Mouse (Mus musculus) lung, adult 2 months (tissue): ENCODE measurements around the gene Gm17364. TPM values are rescaled to one million over a fixed set of nuclear protein-coding genes. Genes with fewer than 3 reads are reported as not detected.

Source experiments
- DNase-seq: peaks from one replicate; pipeline ENCODE4 v3.0.0; 2022
- H3K4me1 ChIP-seq: fragments of 200-500 bp; 2 replicates; pipeline ENCODE4 v1.6.1; 2011; ENCODE audit warnings: low read length; ENCODE audit not compliant: control insufficient read depth, insufficient read depth
- H3K4me3 ChIP-seq: fragments of 200-500 bp; replicated peaks from 2 replicates; pipeline ENCODE3; 2011; ENCODE audit warnings: low read depth, mild to moderate bottlenecking, control low read depth, low read length; ENCODE audit errors: extremely low read depth
- CTCF ChIP-seq: fragments of 200-500 bp; IDR thresholded peaks from 2 replicates; pipeline ENCODE4 v1.5.1; 2011; ENCODE audit warnings: mild to moderate bottlenecking, low read length, control low read depth; ENCODE audit not compliant: insufficient read depth
- POLR2A ChIP-seq: fragments of 200-500 bp; IDR thresholded peaks from 2 replicates; pipeline ENCODE4 v1.6.1; 2011; ENCODE audit warnings: low read depth, mild to moderate bottlenecking, control low read depth, low read length, borderline replicate concordance; ENCODE audit errors: extremely low read depth
- WGBS: fragments of 180-500 bp; shearing (Covaris S2); methylation state at CpG from one replicate; pipeline ENCODE4 v1.1.7; 2018; 5-methylcytosine and 5-hydroxymethylcytosine counted together
- polyA plus RNA-seq: library from polyadenylated mRNA; depleted of rRNA; stranded (reverse); fragments of >200 nt; gene quantifications from 2 replicates; pipeline ENCODE4 v1.2.3, GENCODE M21; 2012; rRNA removed

Gm17364 gene
- not detected in 2 replicates for polyA plus RNA-seq

GRCm38 (mm10) chr13:41273927-41274650, at the start of gene Gm17364:
Gm17364 (minus strand) TSS chr13:41273977.
- no peaks in the 10 kb centered on the region for H3K4me1 ChIP-seq
- TF ChIP-seq POLR2A (no peak), CTCF (no peak)
- WGBS = 84% methylated on average over 10 of the region's 10 CpGs
- no peak within 1 kb of the TSS for H3K4me3 ChIP-seq
- no peak for DNase-seq

GRCm38 (mm10) chr13:41321433-41321832, 47.7 kb upstream of the Gm17364 start:
- no peak for DNase-seq
- Histone ChIP-seq H3K4me1 (peaks cover 13% of the 10 kb centered on the region), H3K4me3 (no peak overlapping the region)
- 32% methylated on average over 3 of the region's 3 CpGs for WGBS
- TF ChIP-seq CTCF = no peak
- no peak for TF ChIP-seq POLR2A

- 38% methylated on average over 5 of the region's 5 CpGs for WGBS
Measured at GRCm38 (mm10) chr13:41320749-41321148, 47.0 kb upstream of the Gm17364 start.

GRCm38 (mm10) chr13:41302716-41303115, 28.9 kb upstream of the Gm17364 start:
- TF ChIP-seq CTCF = peak; percentile 72
- no peak for TF ChIP-seq POLR2A
- Histone ChIP-seq H3K4me1 (peaks cover 5% of the 10 kb centered on the region; the same call in 1 of the 2 replicates), H3K4me3 (no peak overlapping the region)
- DNase-seq = peak; percentile 88
- 61% methylated on average over 10 of the region's 10 CpGs for WGBS

More at GRCm38 (mm10) chr13:41320749-41321148, 47.0 kb upstream of the Gm17364 start:
- TF ChIP-seq POLR2A (no peak), CTCF (no peak)
- DNase-seq = no peak
- Histone ChIP-seq H3K4me1 (peaks cover 13% of the 10 kb centered on the region), H3K4me3 (no peak overlapping the region)

GRCm38 (mm10) chr13:41300037-41300436, 26.3 kb upstream of the Gm17364 start:
- no peak overlapping the region for H3K4me3 ChIP-seq
- TF ChIP-seq POLR2A (no peak), CTCF (no peak)
- no peak for DNase-seq
- 31% methylated on average over 4 of the region's 4 CpGs for WGBS
- H3K4me1 ChIP-seq = peaks cover 9% of the 10 kb centered on the region; the same call in 1 of the 2 replicates

GRCm38 (mm10) chr13:41298996-41299395, 25.2 kb upstream of the Gm17364 start:
- no peak overlapping the region for H3K4me3 ChIP-seq
- WGBS = 26% methylated on average over 5 of the region's 5 CpGs
- TF ChIP-seq CTCF = no peak
- DNase-seq = no peak
- peaks cover 9% of the 10 kb centered on the region; the same call in 1 of the 2 replicates for H3K4me1 ChIP-seq

GRCm38 (mm10) chr13:41298533-41298932, 24.8 kb upstream of the Gm17364 start:
- WGBS = 6% methylated on average over 2 of the region's 2 CpGs
- TF ChIP-seq POLR2A = no peak
- TF ChIP-seq CTCF = no peak
- no peak overlapping the region for H3K4me3 ChIP-seq

GRCm38 (mm10) chr13:41296396-41296795, 22.6 kb upstream of the Gm17364 start:
- WGBS = 83% methylated on average over 10 of the region's 10 CpGs
- TF ChIP-seq CTCF (no peak), POLR2A (no peak)
- Histone ChIP-seq H3K4me1 (peaks cover 7% of the 10 kb centered on the region; the same call in 1 of the 2 replicates), H3K4me3 (no peak overlapping the region)
- no peak for DNase-seq

More at GRCm38 (mm10) chr13:41298533-41298932, 24.8 kb upstream of the Gm17364 start:
- H3K4me1 ChIP-seq = peaks cover 9% of the 10 kb centered on the region; the same call in 1 of the 2 replicates
- DNase-seq = no peak

- TF ChIP-seq POLR2A (no peak), CTCF (no peak)
- no peak for DNase-seq
- Histone ChIP-seq H3K4me3 (no peak overlapping the region), H3K4me1 (peaks cover 7% of the 10 kb centered on the region; the same call in 1 of the 2 replicates)
- 57% methylated on average over 6 of the region's 6 CpGs for WGBS
Measured at GRCm38 (mm10) chr13:41295886-41296285, 22.1 kb upstream of the Gm17364 start.

GRCm38 (mm10) chr13:41293595-41293994, 19.8 kb upstream of the Gm17364 start:
- no peak overlapping the region for H3K4me3 ChIP-seq
- 57% methylated on average over 5 of the region's 5 CpGs for WGBS
- TF ChIP-seq CTCF (no peak), POLR2A (no peak)
- H3K4me1 ChIP-seq = peaks cover 5% of the 10 kb centered on the region; the same call in 1 of the 2 replicates
- DNase-seq = no peak
